Mouse (Mus musculus) forebrain, embryonic 10.5 days (tissue): ENCODE measurements at regions not wholly inside any gene's neighbourhood (a gene's known extent, or its start where the extent isn't known, plus 50 kb on each side); places are given as distances from the start of the nearest gene placed in this dataset.
"Not testable (repeated sequence)": the region's sequence is repeated elsewhere in the genome, so short reads cannot be mapped to it uniquely, and the experiment has no call there.

Source experiments
- DNase-seq: peaks from one replicate; pipeline ENCODE4 v3.0.0-alpha.2; 2017; ENCODE audit warnings: low spot score; ENCODE audit errors: extremely low spot score
- H3K27ac ChIP-seq: fragments of 300-500 bp; sonication (generic); 2 replicates; pipeline ENCODE4 v1.5.1; 2016; ENCODE audit warnings: mild to moderate bottlenecking
- H3K27me3 ChIP-seq: fragments of 300-500 bp; sonication (generic); 2 replicates; pipeline ENCODE4 v1.6.1; 2016; ENCODE audit warnings: mild to moderate bottlenecking; ENCODE audit not compliant: poor library complexity, severe bottlenecking
- H3K36me3 ChIP-seq: fragments of 300-500 bp; sonication (generic); replicated peaks from 2 replicates; pipeline ENCODE4 v1.6.1; 2016; ENCODE audit warnings: mild to moderate bottlenecking, moderate library complexity
- H3K4me1 ChIP-seq: fragments of 300-500 bp; sonication (generic); 2 replicates; pipeline ENCODE4 v1.6.1; 2016
- H3K4me3 ChIP-seq: fragments of 300-500 bp; sonication (generic); 2 replicates; pipeline ENCODE4 v1.5.1; 2016; ENCODE audit warnings: mild to moderate bottlenecking, moderate library complexity
- H3K9me3 ChIP-seq: fragments of 300-500 bp; sonication (generic); 2 replicates; pipeline ENCODE4 v1.6.1; 2016; ENCODE audit warnings: mild to moderate bottlenecking, moderate library complexity
- WGBS: fragments of 180-500 bp; shearing (Covaris S2); methylation state at CpG from one replicate; pipeline ENCODE4 v1.1.7; 2016; 5-methylcytosine and 5-hydroxymethylcytosine counted together

DNA sequence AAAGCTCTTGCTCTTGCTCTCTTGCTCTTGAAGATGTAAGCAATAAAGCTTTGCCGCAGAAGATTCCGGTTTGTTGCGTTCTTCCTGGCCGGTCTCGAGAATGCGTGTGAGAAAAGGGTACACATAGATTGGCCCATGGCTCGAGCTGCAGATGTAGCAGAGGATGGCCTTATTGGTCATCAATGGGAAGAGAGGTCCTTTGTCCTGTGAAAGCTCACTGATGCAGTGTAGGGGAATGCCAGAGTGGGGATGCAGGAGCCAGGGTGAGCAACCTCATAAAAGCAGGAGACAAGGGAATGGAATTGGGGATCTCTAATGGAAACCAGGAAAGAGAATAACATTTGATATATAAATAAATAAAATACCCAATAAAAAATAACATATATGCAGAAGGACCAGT lies 63.7 kb upstream of the Prl2c3 start:
- H3K27me3 ChIP-seq, DNase-seq, H3K36me3 ChIP-seq, H3K4me3 ChIP-seq, H3K27ac ChIP-seq, H3K4me1 ChIP-seq: not testable (repeated sequence)
- WGBS: 89% methylated on average over 7 of the region's 7 CpGs
- peaks cover 66% of the 10 kb centered on the region for H3K9me3 ChIP-seq

DNA sequence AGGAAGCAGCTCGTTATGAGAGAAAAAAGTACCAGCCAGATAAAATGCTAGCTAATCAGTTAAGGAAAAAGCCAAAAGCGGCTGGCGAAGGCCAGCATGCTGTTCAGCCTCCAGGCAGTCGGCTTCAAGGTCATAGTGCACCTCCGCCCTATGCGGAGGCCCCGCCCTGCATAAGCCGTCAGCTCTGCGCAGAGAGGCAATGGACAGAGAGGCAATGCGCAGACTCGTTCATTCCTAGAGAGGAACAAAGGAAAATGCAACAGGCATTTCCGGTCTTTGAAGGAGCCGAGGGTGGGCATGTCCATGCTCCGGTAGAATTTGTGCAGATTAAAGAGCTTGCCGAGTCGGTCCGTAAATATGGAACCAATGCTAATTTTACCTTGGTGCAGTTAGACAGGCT lies 61.1 kb upstream of the Prl2c3 start:
- H3K4me3 ChIP-seq, H3K4me1 ChIP-seq, DNase-seq, H3K36me3 ChIP-seq, H3K27ac ChIP-seq, H3K27me3 ChIP-seq: not testable (repeated sequence)
- H3K9me3 ChIP-seq: peaks cover 81% of the 10 kb centered on the region
- WGBS: 96% methylated on average over 16 of the region's 17 CpGs

DNA sequence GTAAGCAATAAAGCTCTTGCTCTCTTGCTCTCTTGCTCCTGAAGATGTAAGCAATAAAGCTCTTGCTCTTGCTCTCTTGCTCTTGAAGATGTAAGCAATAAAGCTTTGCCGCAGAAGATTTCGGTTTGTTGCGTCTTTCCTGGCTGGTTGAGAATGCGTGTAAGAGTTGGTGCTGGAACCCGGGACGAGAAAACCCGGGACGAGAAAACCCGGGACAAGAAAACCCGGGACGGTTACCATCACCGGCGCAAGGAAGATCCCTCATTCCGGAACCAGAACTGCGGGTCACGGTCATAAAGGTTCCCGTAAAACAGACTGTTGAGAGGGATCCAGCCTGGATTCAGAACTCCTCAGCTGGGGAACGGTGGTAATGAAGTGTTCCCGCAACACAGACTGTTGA lies 60.1 kb upstream of the Prl2c3 start:
- DNase-seq, H3K4me3 ChIP-seq, H3K4me1 ChIP-seq, H3K36me3 ChIP-seq, H3K27me3 ChIP-seq, H3K27ac ChIP-seq: not testable (repeated sequence)
- WGBS: 94% methylated on average over 19 of the region's 19 CpGs
- H3K9me3 ChIP-seq: peaks cover 80% of the 10 kb centered on the region
